Mouse (Mus musculus) small intestine, adult 2 months (tissue): Measurements from ENCODE around the gene Rapgef5.

Experiments
- CTCF ChIP-seq: fragments of 200-500 bp; IDR thresholded peaks from 2 replicates; pipeline ENCODE4 v1.5.1; 2012; ENCODE audit warnings: low read depth, mild to moderate bottlenecking, control low read depth, inconsistent platforms, low read length, moderate library complexity, mixed read lengths; ENCODE audit not compliant: insufficient replicate concordance, insufficient read length; ENCODE audit errors: extremely low read depth
- POLR2A ChIP-seq: fragments of 200-500 bp; IDR thresholded peaks from 2 replicates; pipeline ENCODE4 v1.6.1; 2012; ENCODE audit warnings: low read depth, mild to moderate bottlenecking, control low read depth, inconsistent platforms, low read length, moderate library complexity

GRCm38 (mm10) chr12:117497361-117497760 lies 18.9 kb upstream of the Rapgef5 start:
- TF ChIP-seq POLR2A (no peak), CTCF (no peak)
